Mouse (Mus musculus): Measurements from ENCODE around the gene Zbtb20.

DNA sequence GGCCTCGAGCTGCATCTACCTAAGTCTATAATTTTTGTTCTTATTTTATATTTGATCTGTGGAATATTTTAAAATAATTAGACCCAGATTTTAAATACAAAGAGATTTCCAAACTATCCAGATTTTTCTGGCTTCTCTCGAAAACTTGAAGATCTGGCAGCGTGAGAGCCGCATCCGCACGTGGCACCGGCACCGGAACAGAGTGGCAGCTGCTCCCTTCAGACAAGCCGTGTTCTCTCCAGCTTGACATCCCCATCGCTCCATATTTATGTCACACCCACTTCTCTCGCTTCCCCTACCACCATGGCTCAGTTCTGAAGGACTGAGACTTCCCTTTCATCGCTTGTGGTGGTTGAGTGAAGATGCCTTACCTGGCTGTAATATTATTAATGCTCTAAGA lies 614.3 kb downstream of the Zbtb20 start:
- TF ChIP-seq POLR2A (IDR thresholded peaks at IDR 0.05; ENCODE audit: insufficient read depth, low read depth, low read length) (no peak), EP300 (IDR thresholded peaks at IDR 0.05; ENCODE audit: insufficient read depth, low read depth, low read length) (no peak)

Data from heart, adult 2 months (tissue).